Mouse (Mus musculus) monocyte, adult 2 months (primary cell): ENCODE results near the gene Ppp1r2.

Experiments used
- DNase-seq, 2 experiments: peaks; one replicate each; pipeline ENCODE4 v3.0.0; 2022; ENCODE audit warnings: low spot score in 2 of 2, low read depth in 1 of 2

Gene Ppp1r2

GRCm38 (mm10) chr16:31234808-31235456 lies 40.1 kb downstream of the Ppp1r2 start:
- DNase-seq, result no peak

GRCm38 (mm10) chr16:31234356-31234755 lies 40.7 kb downstream of the Ppp1r2 start:
- DNase-seq, result no peak

GRCm38 (mm10) chr16:31233541-31234339 lies 41.3 kb downstream of the Ppp1r2 start:
- peak; percentile 86 to 94 for DNase-seq

GRCm38 (mm10) chr16:31233167-31233498 lies 41.9 kb downstream of the Ppp1r2 start:
- DNase-seq, result no peak

- DNase-seq, result no peak
Observed at GRCm38 (mm10) chr16:31232491-31233166, 42.4 kb downstream of the Ppp1r2 start.

GRCm38 (mm10) chr16:31231591-31231990 lies 43.5 kb downstream of the Ppp1r2 start:
- no peak for DNase-seq

GRCm38 (mm10) chr16:31227746-31228145 lies 47.3 kb downstream of the Ppp1r2 start:
- no peak for DNase-seq

- no peak for DNase-seq
Observed at GRCm38 (mm10) chr16:31215271-31215670, 59.8 kb downstream of the Ppp1r2 start.

GRCm38 (mm10) chr16:31213463-31213862 lies 61.6 kb downstream of the Ppp1r2 start:
- no peak for DNase-seq

GRCm38 (mm10) chr16:31211503-31211902 lies 63.6 kb downstream of the Ppp1r2 start:
- DNase-seq, result no peak

- DNase-seq, result peak in 1 of 2 experiments; percentile 22
Observed at GRCm38 (mm10) chr16:31210453-31210852, 64.6 kb downstream of the Ppp1r2 start.

- peak; percentile 23 to 56 for DNase-seq
Observed at GRCm38 (mm10) chr16:31209911-31210310, 65.2 kb downstream of the Ppp1r2 start.

- DNase-seq, result no peak
Observed at GRCm38 (mm10) chr16:31205726-31206125, 69.4 kb downstream of the Ppp1r2 start.

- DNase-seq, result peak in 1 of 2 experiments; percentile 13
Observed at GRCm38 (mm10) chr16:31205187-31205586, 69.9 kb downstream of the Ppp1r2 start.

GRCm38 (mm10) chr16:31204216-31204615 lies 70.9 kb downstream of the Ppp1r2 start:
- DNase-seq, result no peak

GRCm38 (mm10) chr16:31201704-31202103 lies 73.4 kb downstream of the Ppp1r2 start:
- no peak for DNase-seq
